Mouse (Mus musculus): ENCODE results near the gene Tnk1. TPM values are rescaled to one million over a fixed set of nuclear protein-coding genes. Genes with fewer than 3 reads are reported as not detected.
"Not testable (repeated sequence)": the region's sequence is repeated elsewhere in the genome, so short reads cannot be mapped to it uniquely, and the experiment has no call there.

Gene Tnk1
- total RNA-seq, 2 experiments from 2014 or later, result not detected

DNA sequence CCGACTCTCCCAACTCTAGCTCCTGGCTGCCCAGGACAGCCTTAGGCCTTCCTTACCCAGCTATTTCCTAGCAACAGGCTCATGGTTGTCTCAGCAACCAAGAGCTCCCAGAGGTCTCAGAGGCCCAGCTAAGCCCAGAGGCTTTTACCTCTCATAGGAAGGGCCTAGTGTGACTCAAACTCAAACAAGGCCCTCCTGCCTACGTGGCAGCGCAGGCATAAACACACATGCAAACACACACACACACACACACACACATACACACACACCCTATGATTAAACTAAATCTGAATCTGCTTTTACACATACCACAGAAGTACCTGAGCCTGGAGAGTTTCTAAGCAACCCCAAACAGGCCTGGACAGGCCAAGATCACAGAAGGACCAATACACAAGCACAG, 19.9 kb upstream of the Tnk1 start:
- no peak for DNase-seq

- DNase-seq, result peak; percentile 23
These were observed 19.3 kb upstream of the Tnk1 start, which contains the start of gene Tmem95 for GRCm38 (mm10) chr11:69877878-69878277. Gene Tmem95 (minus strand): TSS chr11:69878018.

DNA sequence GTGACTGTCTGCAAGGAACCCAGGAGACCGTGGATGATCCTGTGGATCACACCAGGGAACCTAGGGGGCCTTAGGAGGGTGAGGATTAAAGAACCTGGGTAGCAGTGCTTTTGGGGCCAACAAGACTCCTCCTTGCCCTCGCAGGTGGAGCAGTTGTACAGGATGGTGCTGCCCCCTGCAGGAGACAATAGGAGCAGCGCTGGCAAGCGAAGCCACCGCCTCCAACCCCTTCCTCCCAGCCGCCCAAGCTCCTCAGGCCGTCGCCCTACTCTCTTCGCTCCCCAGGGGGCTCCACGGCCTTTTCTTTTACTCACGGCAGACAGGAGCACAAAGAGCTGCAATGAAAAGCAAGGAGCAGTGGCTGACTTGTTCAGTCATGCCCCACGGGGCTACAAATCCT, 18.3 kb upstream of the Tnk1 start:
- DNase-seq, result peak; percentile 95

- peak; percentile 73 for DNase-seq
These were observed 17.7 kb upstream of the Tnk1 start for GRCm38 (mm10) chr11:69876186-69876585.

GRCm38 (mm10) chr11:69872451-69872850, 13.9 kb upstream of the Tnk1 start:
- DNase-seq, result no peak

DNA sequence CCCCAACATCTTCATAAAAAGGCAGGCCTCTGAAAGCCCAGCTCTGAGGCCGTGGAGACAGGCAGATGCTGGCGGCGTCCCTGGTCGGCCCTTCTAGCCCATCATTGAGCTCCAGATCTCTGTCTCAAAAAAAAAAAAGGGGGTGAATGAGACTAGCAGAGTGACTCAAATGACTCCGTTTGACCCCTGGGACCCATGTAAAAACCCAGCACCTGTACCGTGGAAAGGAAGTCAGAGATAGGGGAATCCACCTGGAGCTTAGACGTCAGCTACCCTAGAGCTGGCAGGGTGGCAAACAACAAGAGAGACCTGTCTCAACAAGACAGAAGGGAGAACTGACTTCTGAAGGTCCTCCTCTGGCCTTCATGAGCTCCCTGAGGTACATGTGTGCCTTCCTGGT, 13.3 kb upstream of the Tnk1 start:
- DNase-seq, result no peak

DNA sequence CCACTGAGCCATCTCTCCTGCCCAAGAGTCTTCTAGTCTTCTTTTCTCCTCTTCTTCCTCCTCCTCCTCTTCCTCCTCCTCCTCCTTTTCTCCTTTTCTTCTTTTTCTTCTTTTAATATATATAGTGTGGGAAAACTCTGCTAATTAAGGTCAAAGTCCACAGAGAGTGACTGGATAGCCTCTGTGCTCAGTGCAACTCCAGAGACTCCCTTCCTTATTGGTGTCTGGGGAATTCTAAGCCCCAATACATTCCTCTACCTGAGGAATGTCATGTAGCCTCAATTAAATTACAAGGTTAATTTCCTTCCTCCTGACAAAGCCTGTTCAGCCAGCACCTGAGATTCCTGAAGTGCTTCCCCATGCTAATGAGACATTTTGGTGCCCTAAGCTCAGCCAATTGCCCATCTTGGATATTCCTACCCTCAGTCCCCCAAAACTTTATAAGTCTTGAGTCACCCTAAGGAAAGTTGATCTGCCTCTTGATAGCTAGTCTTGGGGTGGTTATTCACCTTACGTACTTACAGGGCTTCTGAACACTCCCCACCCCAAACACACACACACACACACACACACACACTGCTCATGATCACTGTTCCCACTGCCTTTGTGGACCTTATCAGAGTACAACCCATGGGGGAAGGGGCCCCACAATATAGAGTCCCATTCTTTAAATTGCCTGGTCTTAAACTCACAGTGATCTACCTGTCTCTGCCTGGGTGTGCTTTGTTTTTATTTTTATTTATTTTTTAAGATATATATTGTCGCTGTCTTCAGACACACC, 11.9 kb upstream of the Tnk1 start:
- DNase-seq, result no peak

GRCm38 (mm10) chr11:69867335-69867734, 8.8 kb upstream of the Tnk1 start:
- DNase-seq, result no peak

DNA sequence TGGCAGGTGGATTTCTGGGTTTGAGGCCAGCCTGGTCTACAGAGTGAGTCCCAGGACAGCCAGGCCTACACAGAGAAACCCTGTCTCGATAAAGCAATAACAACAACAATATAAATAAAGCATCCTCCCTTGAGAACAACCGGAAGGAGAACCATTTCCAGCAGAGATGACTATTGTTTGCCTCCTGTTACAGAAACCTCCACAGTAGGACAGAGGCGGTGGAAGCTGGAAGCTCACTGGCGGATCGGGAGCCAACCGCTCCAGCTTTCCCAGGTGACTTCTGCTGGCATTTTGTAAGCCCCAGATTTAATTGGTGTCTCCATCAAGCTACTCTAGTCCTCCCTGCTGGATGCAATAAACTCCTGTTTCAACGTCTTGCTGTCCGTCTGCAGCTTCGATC, 7.0 kb upstream of the Tnk1 start:
- DNase-seq, result no peak

DNA sequence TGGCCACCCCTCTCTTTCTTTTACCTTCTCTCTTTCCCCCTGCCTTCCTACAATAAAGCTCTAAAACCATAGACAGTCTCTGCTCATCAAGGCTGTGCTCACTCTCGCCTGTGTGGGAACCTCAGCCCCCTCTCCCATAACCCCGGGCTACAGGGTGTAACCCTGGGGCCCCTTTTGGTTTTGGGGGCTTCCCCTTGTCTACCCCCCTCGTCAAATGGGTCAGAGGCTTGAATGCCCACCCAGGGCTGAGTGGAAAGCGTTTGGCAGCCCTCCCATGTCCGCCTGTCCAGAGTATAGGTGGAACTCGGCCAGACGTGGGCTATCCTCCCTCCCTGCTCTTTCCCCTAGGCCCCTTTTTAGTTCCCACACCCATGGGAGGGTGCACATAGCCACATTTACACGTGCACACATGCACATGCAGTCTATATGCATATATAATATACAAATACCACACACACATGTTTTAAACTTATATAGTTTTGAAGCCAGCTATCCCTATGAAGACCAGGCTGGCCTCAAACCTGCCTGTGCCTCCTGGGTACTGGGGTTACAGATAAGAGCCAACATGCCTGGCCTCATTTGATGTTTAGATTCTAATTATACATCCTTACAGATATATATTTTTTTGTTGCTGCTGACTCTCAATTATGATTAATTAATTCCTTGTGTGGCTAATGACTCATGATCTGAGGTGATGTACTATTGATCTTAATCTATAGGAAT, 5.8 kb upstream of the Tnk1 start:
- DNase-seq, result no peak

- not testable (repeated sequence) for DNase-seq
These were observed 5.2 kb upstream of the Tnk1 start for GRCm38 (mm10) chr11:69863729-69864128.

- peak; percentile 63 for DNase-seq
These were observed 3.2 kb downstream of the Tnk1 start for GRCm38 (mm10) chr11:69855347-69855746.

DNA sequence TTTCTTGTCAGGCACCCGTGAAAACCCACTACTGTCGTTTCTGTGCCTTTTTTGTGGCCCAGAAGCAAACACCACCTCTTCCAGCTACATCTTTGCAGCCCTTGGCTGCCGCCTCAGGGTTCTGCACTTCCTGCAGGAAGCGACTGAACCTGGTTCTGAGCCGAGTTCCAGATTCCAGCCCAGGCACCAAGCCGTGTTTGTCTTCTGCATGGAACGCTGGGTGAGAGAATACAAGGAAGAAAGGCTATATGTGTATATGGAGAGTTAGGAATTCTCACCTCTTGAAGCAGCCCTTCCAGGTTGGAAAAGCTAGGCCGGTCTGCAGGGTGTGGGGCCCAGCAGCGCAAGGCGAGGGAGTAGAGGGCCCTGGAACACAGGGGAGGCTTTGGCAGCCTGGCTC, 3.9 kb downstream of the Tnk1 start:
- no peak for DNase-seq

DNA sequence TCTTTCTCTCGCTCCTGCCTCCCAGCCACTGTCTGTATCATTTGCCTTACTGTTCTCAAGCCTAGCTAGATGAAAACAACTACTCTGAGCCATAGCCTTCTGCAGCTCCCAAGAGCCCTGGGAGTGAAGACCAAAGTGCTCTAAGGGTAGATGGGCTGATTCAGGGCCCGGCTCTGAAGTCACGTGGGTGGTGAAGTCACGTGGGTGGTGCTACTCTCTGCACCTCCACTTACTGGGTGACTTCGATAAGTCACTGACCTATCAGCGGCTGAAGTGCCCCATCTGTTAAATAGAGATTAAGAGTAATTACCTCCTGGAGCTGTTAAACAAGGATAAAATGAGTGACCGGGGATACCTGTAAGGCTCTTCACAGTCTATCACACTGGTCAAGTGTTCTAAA, 4.5 kb downstream of the Tnk1 start:
- DNase-seq, result no peak

DNA sequence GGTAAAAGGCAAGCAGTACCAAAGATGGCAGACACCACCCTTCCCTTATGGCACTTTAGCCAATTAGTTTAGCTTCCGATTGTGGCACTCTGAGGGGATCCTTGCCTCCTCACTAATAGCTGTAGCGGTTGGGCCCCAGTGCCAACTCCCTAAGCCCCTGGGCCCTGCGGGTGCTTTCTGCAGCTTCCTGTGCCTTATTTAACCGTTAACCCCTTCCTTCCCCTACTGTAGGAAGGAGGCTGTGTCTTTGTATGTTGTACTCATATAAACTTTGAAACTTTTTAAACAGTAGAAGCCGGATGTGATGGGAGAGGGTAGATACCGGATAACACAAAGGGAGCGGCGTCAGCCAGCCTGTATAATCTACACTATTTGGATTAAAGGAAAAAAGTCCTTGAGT, 7.8 kb downstream of the Tnk1 start:
- DNase-seq, result no peak

DNA sequence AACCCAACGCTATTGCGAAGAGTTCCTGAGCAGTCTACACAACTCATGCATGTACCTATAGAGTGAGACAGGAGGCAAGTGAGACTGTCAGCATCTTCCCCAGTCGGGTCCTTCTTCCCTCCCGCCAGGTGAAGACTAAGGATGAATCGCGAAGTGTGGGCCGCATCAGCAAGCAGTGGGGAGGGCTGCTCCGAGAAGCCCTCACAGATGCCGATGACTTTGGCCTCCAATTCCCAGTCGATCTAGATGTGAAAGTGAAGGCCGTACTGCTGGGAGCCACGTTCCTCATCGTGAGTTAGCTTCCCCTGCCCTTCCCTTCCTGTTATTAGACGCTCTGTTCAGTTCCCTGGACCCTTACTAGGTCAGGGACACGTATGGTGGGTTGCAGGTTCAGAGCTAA, 8.6 kb downstream of the Tnk1 start:
- no peak for DNase-seq

DNA sequence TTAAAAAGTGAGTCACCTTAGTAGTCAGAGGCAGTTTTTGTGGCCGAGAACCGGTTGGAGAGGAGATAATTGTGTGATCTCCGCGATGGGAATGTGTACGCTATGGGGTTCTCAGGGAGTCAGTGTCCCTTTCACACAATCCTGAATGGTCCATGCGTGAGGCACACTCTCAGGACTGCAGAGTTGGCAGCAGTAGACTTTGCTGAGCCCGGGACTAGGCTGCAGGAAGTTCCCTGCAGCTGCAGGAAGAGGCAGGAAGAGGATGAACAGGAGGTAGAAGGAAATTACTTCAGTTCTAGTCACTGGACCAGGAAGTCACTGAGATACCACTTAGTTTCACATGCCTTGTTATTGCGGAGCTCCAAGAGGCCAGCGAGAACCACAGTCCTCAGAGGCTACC, 9.4 kb downstream of the Tnk1 start:
- no peak for DNase-seq

DNA sequence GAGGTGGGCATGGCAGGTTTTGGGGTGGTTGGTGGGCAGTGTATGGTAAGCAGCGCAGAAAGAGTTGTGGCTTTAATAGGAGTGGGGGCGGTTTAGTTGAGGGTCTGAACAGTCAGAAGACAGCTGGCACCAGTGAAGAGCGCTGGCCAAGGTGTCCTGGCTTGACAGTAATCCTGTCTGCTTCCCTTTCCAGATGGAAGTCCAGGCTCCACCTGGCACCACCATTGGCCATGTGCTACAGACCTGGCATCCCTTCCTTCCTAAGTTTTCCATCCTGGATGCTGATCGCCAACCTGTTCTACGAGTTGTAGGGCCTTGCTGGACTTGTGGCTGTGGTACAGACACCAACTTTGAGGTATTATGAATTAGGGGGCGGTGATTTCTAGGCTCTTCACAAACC, 10.5 kb downstream of the Tnk1 start:
- no peak for DNase-seq

- DNase-seq, result peak; percentile 45
These were observed 11.5 kb downstream of the Tnk1 start for GRCm38 (mm10) chr11:69846738-69847688.

GRCm38 (mm10) chr11:69846198-69846680, 12.3 kb downstream of the Tnk1 start, which contains the start of gene Plscr3:
Gene Plscr3 (plus strand): TSS chr11:69846376.
- peak; percentile 95 for DNase-seq

GRCm38 (mm10) chr11:69838714-69839104, 19.8 kb downstream of the Tnk1 start:
- no peak for DNase-seq

GRCm38 (mm10) chr11:69837952-69838713, 20.4 kb downstream of the Tnk1 start, which contains the start of gene Tmem256:
Gene Tmem256 (plus strand): TSS chr11:69838514.
- DNase-seq, result peak; percentile 96

Data from heart, postnatal 4 days (tissue).